Mouse (Mus musculus) right cerebral cortex, postnatal 14 days (tissue): ENCODE measurements at regions not wholly inside any gene's neighbourhood (a gene's known extent, or its start where the extent isn't known, plus 50 kb on each side); places are given as distances from the start of the nearest gene placed in this dataset.

Experiments used
- DNase-seq: peaks from one replicate; pipeline ENCODE4 v3.0.0; 2022

- no peak for DNase-seq
Measured at GRCm38 (mm10) chr16:24212702-24213101, 180.6 kb upstream of the Lpp start.

- DNase-seq = no peak
Measured at GRCm38 (mm10) chr16:24211588-24211987, 181.7 kb upstream of the Lpp start.

- no peak for DNase-seq
Measured at GRCm38 (mm10) chr16:24208876-24209275, 184.4 kb upstream of the Lpp start.

- DNase-seq = no peak
Measured at GRCm38 (mm10) chr16:24208118-24208517, 185.2 kb upstream of the Lpp start.

- DNase-seq = no peak
Measured at GRCm38 (mm10) chr16:24207056-24207455, 186.3 kb upstream of the Lpp start.

GRCm38 (mm10) chr16:24206461-24206861, 186.8 kb upstream of the Lpp start:
- DNase-seq = no peak

GRCm38 (mm10) chr16:24205594-24205993, 187.7 kb upstream of the Lpp start:
- DNase-seq = no peak

- no peak for DNase-seq
Measured at GRCm38 (mm10) chr16:24204064-24204730, 189.1 kb upstream of the Lpp start.

GRCm38 (mm10) chr16:24202653-24203052, 190.7 kb upstream of the Lpp start:
- DNase-seq = no peak

GRCm38 (mm10) chr16:24201455-24201854, 191.9 kb upstream of the Lpp start:
- no peak for DNase-seq

- DNase-seq = no peak
Measured at GRCm38 (mm10) chr16:24200200-24200599, 193.1 kb upstream of the Lpp start.

GRCm38 (mm10) chr16:24199408-24200167, 193.7 kb upstream of the Lpp start:
- DNase-seq = no peak

GRCm38 (mm10) chr16:24198291-24198690, 195.0 kb upstream of the Lpp start:
- DNase-seq = no peak

GRCm38 (mm10) chr16:24197618-24198017, 195.7 kb upstream of the Lpp start:
- DNase-seq = no peak

- DNase-seq = no peak
Measured at GRCm38 (mm10) chr16:24193945-24194344, 199.4 kb upstream of the Lpp start.

- DNase-seq = no peak
Measured at GRCm38 (mm10) chr16:24193251-24193873, 199.9 kb upstream of the Lpp start.

GRCm38 (mm10) chr16:24192013-24192412, 201.3 kb upstream of the Lpp start:
- no peak for DNase-seq

GRCm38 (mm10) chr16:24187131-24187530, 198.5 kb upstream of the Bcl6 start:
- DNase-seq = no peak

- DNase-seq = no peak
Measured at GRCm38 (mm10) chr16:24185989-24186388, 197.3 kb upstream of the Bcl6 start.

GRCm38 (mm10) chr16:24184846-24185245, 196.2 kb upstream of the Bcl6 start:
- no peak for DNase-seq

- DNase-seq = no peak
Measured at GRCm38 (mm10) chr16:24183216-24183615, 194.6 kb upstream of the Bcl6 start.

GRCm38 (mm10) chr16:24181388-24181787, 192.7 kb upstream of the Bcl6 start:
- DNase-seq = no peak

- DNase-seq = no peak
Measured at GRCm38 (mm10) chr16:24180666-24181065, 192.0 kb upstream of the Bcl6 start.

GRCm38 (mm10) chr16:24177564-24177963, 188.9 kb upstream of the Bcl6 start:
- no peak for DNase-seq
